Mouse (Mus musculus) stomach, postnatal 0 days (tissue): Measurements from ENCODE around the gene Wnt7a.

Experiments used
- CTCF ChIP-seq: IDR thresholded peaks from 2 replicates; pipeline ENCODE4 v1.5.1; 2016; ENCODE audit warnings: antibody characterized with exemption, low read depth, mild to moderate bottlenecking, moderate library complexity
- EP300 ChIP-seq: optimal IDR thresholded peaks from 2 replicates; pipeline ENCODE3; 2016; ENCODE audit warnings: antibody characterized with exemption

DNA sequence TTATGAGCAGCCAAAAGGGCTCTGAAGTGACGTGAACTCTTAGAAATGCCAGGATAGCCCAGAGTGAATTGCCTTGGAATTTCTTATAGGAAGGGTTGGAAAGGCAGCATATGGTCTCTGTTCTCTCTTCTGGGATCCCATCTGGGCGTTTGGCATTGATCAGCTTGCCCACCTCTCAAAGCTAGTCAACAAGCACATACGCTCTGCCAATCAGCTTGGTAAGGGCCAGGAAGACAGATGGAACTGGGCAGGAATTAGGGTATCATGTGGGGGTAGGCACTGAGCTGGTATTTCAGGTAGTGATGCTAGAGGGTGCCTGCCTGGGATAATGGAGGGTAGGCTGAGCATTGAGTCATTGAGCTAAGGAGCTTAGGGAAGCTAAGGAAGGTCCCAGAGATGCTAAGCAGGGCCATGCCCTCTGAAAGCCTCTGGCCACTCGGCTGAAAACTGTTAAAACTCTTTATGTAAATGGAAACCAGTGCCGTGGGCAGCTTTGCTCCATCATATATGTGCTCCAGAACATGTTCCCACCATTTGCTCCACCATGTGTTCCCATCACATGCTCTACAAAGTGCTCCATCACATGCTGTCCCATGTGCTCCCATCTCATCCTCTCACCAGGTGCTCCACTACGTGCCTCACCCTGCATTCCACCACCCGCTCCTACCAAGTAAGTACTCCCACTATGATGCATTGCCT, 51.3 kb downstream of the Wnt7a start:
- TF ChIP-seq CTCF = no peak
- no peak for TF ChIP-seq EP300
